Mouse (Mus musculus) brain, embryonic 18.5 days (tissue): ENCODE results near the gene Plau.

ENCODE experiments used
- DNase-seq: peaks from one replicate; pipeline ENCODE4 v3.0.0-alpha.2; 2012; ENCODE audit warnings: low read depth, low spot score

Gene Plau

DNA sequence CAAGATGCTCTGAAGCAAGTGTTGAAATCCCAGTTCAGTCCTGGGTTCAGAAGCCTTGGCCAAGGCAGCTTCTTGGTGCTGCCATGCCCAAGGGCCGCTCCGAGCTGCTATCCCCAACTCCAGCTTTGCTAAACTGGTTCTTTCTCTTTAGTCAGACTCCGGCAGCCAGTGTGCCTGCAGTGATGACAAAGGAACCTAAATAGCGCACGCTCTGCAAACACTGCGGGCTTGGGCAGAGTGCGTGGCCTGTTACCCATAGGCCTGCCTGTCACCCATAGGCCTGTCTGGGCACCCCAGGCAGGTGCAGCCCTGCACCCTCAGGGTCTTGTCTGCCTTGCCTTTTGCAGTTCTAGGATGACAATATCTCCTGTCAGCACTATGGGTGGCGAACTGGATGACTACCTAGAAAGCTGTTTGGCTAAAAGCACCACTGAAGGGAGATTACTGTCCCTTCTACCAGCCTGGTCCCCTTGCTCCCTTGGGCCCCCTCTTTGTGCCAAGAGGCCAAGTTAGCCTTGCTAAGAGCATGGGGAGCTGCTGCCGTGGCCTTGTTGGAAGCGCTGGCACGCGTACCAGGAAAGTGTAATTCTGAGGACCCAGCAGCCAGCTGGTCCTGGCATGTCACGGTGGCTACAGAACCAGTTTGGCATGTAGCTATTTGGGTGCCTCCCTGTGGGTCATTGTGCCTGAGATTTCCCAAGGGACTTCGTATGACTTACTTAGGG lies 30.2 kb upstream of the Plau start:
- no peak for DNase-seq

DNA sequence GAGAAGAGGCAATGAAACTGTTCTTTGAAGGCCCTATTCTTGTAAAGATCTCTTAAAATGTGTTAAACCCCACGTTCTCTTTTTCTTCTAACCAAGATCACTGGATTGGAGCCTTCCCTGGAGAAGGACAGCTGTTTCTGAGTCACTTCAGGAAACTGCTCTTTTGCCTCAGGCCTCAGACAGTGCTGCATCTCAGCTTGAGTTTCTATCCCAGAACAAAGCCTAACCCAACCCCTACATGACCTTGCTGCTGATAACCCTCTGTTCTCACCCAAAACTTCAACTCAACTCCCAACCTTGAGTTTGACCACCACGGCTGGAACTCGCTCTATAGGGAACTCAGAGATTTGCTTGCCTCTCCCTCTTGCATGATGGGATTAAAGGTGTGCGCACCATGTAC lies 27.1 kb upstream of the Plau start:
- DNase-seq = no peak

DNA sequence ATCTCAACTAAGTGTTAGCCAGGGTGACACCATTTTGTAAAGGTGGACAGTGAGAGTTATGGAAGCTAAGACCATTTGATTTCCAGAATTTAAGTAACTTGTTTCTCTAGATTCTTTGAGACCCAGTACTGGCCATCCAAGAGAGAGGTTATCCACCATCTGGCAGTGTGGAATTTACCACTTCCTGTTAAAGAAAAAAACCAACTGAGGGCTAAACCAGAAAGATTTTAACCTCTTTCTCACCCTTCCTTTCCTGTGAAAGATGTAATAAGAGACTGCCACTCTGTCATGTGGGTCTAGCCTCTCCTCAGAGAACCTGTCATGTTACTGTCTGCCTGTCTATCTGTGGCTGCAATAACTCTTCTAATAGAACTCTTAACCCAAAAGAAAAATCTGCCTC lies 26.6 kb upstream of the Plau start:
- no peak for DNase-seq

DNA sequence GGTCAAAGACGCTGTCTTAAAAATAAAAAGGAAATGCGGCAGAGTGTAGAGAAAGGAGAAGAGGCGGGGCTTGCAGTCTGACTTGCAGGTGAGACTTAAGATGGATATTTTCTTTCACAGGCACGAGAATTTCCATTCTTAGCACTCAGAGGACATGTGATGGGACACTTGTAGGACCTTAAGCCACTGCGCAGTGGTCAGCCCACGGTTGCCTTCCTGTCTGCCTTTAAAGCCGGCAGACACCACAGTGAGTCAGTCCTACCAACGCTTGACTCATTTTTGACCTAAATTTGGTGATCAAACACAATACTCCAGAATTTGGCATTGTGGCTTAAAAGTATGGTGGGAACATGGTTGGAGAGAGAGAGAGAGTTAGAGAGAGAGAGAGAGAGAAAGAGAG lies 25.2 kb upstream of the Plau start:
- DNase-seq = no peak

DNA sequence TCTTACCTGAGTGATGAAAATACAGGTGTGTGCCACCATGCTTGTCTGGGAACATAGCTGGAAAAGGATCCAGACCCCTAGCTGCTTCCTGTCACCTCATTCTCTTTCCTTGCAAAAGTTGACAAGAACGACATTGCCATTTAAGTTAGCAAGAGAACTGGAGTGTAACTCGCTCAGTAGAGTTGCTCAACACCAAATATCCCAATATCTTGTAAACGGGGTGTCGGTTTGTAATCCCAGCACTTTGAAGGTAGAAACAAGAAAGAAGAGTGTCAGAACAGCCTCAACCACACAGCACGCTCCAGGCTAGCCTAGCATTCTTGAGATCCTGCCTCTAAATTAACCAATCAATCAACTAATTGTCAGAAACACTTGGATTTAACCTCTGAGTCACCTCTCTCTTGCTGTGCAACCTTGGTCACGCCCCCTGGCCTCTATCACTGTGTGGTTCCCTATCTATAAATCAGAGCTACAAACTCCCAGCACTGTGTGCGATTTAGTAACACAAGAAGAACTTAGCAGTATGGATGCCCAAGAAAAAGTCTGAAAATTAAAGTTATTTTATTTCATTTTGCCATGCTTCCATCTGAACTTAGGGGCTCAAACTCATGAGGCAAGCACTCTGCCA lies 24.6 kb upstream of the Plau start:
- DNase-seq = no peak

DNA sequence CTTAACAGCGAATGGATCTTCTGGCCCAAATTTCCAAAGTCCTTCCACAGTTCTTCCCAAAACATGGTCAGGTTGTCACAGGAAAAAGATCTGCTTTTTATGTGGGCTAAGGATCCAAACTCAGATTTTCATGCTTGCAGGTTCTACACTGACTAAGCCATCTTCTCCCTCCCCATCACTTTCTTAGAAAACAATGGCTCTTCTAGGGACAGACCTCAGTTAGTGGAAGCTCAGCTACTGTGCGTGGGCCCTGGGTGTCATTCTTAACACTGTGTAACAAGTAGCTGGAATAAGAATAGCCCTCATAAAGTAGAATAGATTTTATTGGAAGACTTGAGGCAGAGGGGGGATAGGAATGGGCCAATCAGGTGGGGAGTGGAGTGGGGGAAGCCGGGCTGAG lies 21.0 kb upstream of the Plau start:
- DNase-seq = no peak

DNA sequence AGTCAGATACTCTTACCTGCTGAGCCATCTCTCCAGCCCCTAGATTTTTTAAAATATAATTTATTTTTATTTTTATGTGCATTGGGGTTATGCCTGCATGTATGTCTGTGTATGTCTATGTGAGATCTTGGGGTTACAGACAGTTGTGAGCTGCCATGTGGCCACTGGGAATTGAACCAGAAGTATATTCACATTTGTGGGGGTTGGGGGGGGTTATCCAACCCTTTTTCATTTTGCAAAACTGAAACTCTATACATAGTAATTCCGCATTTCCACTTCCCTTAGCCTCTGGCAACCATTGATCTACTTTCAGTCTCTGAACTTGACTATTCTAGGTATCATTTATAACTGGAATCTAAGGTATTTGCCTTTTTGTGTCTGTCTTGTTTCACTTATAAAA lies 11.9 kb upstream of the Plau start:
- no peak for DNase-seq

DNA sequence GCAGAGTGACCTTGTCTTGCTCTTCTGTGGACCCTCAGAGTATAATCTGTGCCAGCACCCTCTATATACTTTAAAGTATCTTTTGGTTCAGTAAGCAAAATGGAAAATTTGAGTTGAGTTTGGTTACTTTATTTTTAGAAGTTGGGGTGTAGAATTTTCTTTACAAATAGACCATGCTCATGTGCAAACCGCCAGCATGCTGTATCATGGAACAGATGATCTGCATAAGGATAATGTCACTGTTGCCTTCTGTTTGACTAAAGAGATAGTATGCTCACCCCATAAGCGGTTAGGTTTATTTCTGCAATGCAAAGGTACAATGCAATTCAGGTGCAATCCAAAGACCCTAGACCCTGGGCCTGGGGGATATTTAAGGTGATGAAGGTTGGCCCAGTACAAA lies 10.9 kb upstream of the Plau start:
- DNase-seq = no peak

DNA sequence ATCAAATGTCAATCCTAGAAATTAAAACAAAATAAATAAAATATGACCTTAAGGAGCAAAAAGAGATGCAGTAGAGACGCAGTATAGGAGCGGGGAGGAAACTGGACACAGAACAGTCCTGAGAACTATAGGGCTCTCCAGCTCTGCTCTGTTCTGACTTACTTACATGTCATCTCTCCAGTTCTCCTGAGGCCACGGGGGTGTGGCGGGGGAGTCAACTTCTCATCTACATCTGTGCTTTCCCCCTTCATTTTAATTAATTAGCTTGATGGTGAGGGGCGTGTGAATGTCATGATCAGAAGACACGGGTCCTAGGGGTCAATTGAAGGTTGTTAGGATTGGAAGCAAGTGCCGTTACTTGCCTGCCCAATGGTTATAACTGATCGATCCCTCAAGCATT lies 9.4 kb upstream of the Plau start:
- DNase-seq = no peak

DNA sequence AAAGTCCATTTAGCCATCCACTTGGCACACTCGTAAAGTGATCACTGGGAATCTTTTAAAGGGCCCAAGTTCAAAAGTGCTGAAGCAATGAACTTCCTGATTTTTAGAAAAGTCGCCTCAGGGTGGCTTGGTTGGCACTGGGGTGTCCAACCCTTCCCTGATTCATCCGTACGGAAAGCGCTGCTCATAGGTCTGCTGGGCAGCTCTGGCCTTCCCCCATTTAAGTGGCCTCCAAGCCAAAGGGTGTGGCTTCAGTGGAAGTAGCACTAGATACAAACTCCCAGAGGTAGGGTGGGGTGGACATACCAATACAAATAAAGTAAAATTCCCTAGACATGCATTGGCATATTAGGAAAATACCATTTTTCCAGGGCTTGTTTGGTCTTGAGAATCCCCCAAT lies 9.0 kb upstream of the Plau start:
- no peak for DNase-seq

DNA sequence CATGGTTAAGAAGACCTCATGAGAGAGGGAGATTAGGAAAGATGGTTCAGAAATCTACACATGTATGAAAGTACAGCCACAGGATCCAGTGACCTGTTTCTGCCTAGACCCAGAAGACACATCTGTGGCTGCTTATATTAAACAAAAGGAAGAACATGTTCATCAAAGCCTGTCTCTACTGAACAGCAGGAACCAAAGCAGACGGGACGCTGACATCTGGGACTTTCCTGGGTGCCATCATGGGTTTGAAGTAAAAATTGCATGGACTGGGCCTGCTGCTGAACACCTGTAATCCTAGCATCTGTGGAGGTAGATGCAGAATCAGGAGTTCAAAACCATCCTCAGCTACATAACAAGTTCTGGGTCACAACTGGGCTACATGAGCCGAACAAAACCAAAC lies 7.9 kb upstream of the Plau start:
- DNase-seq = no peak

DNA sequence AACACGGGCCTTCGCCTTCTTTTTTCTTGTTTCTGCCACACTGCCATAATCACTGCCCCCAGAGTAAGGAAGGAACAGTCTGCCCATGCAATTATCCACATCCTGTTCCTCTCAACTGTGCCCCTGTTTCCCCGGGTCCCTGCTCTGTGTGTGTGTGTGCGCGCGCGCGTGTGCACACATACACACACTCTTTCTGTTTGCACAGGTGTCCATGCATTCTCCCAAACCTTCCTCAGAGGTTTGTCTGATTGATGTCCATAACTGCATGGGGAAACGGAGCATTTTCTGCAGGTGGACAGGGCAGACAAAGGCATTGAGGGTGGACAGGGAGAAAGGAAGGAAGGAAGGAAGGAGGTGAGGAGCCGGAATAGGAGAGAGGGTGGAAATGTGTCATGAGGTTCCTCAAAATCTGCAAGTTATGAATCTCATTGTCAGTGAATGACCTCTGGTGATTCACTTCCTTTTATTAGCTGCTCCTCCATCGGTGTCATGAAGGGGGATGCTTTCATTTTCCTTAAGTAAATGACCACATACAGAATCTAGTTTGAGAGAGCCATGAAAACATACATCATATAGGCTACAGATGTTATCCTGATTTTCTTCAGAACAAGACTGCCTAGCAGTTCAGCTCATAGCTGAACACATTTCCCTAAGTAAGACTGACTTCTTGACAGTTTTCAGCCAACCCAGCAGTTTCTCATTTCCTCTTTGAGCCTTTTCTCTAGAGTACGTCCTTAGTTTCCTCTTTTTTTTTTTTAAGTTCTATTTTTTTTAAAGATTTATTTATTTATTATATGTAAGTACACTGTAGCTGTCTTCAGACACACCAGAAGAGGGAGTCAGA lies 6.7 kb upstream of the Plau start:
- DNase-seq = no peak

DNA sequence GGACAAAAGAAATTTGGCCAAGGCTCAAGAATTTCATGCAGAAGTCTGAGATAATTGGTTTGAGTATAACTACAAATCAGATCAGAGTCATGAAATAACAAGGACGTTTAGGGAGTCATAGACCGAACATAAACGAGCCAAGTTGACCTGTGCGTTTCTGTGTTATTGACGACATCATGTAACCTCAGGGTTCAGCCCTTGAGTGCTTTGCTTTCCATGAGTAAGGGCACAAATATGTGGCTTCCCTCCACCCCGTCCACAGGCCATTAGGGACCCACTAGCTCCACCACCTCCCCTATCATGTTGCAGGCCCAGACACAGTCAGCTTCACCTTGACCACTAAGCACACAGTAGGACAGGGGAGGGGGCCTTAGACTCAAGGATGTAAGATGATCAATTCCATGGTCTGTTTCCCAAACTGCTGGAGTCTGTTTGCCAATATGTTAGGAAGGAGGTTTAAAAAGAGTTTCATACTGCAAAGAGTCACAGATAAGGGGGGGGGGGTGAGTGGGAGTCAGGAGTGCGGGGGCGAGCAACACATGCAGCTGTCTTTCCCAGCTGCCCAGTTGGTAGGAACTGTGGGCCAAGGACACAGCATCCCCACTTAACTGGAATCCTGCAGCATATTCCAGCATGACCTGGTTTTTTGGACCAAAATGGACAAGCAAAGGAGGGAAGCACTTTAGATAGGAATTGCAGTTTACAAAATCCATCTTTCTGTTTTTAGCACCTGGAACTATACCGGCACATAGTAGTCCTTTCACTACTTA lies 5.1 kb upstream of the Plau start:
- no peak for DNase-seq

DNA sequence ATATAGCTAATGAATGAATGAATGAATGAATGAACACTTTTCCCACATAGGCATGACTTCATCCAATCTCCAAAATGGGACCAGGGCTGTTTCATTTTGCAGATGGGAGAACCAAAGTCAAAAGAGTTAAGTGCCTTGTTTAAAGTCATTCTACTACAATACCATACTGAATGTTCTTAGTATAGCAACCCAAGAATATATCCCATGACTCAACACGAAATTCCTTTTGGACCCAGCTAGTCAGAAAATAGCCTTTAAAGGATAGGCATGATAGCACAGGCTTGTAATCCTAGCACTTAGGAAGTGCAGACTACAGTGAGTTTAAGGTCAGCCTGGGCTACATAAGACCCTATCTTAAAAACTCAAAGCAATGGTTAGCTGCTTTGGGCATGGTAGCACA lies 4.5 kb upstream of the Plau start:
- DNase-seq = no peak

DNA sequence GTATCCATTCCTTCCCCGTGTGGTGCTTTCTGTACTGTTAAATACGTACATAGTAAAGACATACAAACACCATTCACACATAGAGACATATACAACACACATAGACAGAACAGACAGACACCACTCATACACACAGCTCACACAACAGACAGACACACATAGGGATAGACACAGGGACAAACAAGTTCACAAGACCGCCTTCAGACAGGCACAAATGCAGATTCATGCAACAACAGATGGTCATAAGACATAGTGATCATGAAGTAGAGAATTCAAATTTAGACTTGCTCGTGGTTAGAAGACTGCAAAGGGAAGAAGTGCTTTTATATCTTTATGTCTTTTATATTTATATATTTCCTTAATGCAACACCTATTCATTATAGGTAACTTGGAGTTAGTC lies 2.9 kb upstream of the Plau start:
- no peak for DNase-seq

DNA sequence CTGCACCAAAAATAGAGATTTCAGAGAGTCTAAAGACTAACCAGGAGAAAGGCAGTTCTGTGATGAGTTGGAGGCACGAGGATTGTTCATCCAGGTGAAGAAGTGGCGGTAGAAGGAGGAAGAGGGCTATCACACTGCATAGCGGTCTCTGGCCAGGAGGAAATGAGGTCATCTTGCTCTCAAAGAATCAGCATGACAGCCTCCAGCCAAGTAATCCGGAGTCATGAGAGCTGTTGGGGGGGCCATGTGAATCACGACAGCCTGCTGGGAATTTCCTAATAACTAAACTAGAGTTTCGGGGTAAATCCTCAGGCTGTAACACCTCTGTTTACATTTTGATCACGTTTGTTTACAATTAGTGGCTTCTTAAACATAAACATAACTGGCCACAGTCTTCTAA lies 2.3 kb upstream of the Plau start:
- DNase-seq = no peak

DNA sequence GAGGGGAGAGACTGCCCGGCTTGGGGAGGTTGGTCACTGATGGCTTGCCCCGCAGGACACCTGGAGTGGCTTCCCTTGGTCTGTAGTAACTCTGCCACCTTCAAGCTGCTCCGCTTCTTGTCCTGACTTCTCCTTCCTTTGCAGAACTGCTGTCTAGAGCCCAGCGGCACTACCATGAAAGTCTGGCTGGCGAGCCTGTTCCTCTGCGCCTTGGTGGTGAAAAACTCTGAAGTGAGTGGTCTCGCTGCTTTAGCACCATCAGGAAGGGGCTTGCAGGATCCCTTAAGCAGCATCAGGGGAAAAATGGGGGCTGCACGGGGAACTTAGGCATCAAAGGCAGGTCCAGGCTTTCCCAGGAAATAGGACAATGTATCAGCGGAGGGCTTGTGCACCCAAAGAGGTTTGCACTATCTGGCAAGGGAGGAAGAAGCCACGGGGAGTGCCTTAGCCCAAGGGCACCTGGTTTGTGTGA lies 481 bp downstream of the Plau start:
- DNase-seq = no peak

DNA sequence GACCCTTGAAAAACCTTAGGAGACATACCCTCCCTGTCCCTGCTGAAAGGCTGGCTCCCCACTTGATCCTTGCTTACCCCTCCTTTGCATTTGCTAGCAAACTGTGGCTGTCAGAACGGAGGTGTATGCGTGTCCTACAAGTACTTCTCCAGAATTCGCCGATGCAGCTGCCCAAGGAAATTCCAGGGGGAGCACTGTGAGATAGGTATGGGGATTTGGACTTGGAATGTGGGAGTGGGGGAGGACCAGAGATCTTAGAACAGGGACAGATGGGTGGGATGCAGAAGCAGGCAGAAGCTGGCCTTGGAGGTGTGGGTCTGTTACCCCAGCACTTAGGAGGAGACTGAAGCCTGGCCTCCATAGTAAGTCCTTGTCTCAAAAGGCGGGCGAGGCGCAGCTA lies 1.2 kb downstream of the Plau start:
- DNase-seq = no peak

DNA sequence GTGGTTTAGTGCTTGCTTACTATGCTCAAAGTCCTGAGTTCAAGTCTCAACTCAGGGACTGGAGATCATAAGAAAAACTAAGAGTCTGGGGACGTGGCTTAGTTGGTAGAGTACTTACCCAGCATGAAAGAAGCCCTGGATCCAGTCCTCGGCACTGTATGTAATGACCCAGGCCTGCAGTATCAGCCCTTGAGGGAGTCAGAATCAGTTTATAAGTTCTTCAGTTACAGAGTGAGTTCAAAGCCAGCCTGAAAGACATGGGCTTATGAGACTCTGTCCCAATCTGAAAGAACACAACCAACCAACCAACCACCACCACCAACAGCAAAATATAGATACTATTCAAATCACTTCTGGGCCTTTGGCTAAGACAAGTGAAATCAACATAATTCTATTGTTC lies 5.1 kb downstream of the Plau start:
- DNase-seq = no peak

DNA sequence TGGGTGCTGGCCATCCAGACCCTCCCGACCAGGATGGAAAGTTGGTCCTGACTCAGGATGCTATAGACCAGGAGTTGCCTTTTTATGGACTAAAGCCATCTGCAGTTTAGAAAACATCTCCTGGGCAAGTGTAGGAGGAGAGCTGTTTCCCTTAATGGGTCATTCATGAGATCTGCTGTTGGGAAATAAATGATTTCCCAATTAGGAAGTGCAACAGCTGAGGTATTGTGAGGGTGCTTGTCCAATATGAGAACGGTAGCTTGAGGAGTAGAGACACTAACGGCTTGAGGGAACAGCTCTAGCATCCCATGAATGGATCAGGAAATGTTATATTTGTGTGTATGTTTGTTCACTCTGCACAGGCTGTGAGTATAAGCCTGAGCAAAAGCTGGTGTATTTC lies 6.2 kb downstream of the Plau start:
- no peak for DNase-seq

DNA sequence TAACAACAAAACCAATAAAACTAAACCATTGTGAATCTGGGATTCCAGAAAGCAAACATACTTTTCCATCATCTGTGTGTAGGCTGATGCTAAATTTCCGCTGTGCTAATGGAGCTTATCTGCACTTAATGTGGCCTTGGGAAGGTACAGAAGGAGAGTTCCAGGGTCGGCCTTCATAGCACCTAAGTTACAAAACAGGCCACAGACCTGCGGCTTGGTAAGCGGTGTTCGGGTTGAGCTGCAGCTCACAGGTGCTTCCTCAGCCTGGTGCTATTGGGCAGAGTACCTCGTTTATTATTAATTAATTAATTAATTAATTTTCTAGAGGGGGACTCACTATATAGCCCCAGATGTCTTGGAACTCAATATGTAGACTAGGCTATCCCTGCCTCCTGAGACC lies 7.7 kb downstream of the Plau start:
- no peak for DNase-seq
